Mouse (Mus musculus): ENCODE data around the gene Ift172.

The Ift172 gene

GRCm38 (mm10) chr5:31204421-31204820 lies 86.5 kb downstream of the Ift172 start:
- DNase-seq, result no peak

DNA sequence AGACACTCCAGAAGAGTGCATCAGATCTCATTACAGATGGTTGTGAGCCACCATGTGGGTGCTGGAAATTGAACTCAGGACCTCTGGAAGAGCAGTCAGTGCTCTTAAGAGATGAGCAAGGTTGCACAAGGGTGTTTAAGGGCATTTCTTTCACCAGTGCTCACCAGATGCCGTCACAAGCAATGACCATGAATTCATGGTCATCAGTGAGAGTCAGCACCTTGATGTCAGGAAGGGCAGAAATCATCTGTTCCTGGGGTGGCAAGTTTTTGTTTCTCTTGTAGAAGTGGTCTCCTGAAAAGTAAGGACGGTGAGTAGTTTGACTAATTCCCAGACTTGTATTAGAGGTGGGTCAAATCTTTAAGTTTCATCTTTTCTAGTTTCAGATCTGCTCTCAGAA lies 87.0 kb downstream of the Ift172 start:
- DNase-seq, result no peak

All from liver (tissue).